Mouse (Mus musculus) embryo, embryonic 11.5 days (tissue): ENCODE results near the gene Grin3b.

Experiments used
- DNase-seq: peaks from one replicate; pipeline ENCODE4 v3.0.0-alpha.2; 2012; ENCODE audit warnings: low read depth, low spot score

The Grin3b gene

DNA sequence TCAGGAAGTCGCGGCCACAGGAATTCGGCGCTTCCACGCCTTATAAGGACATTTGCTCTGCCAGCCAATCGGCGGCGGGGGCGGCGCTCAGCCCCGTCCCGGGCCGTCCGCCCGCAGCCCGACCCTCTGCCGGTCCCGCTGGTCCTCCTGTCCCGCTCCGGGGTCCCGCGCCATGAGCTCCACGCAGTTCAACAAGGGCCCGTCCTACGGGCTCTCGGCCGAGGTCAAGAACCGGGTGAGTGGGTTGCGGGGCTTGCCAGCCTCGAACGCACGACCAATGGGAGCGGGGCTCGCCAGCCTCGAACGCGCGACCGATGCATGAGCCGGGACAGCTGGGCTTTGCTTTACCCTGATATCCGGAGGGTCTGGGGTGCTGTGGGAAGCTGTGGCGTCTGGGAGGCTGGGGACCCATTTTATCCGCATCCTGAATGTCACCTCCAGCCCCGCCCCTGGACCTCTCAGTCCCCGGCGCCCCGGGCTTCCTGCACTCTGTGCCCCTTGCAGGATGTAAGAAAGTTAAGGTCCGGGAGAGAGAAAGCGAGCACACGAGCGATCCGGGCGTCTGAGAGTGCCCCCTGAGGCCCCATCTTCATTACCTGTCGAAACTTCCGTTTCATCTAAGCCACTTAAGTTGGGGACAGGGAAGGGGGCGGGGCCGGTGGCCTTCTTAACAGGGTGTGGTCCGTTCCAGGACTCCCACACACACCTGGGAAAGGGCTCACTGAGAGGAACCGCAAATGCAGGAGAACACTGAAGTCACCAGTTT is 18.2 kb downstream of the Grin3b start, which contains the start of gene Cnn2:
TSS of gene Cnn2 (plus strand) at position 79 of the 766 bp plus-strand sequence.
- no peak for DNase-seq

DNA sequence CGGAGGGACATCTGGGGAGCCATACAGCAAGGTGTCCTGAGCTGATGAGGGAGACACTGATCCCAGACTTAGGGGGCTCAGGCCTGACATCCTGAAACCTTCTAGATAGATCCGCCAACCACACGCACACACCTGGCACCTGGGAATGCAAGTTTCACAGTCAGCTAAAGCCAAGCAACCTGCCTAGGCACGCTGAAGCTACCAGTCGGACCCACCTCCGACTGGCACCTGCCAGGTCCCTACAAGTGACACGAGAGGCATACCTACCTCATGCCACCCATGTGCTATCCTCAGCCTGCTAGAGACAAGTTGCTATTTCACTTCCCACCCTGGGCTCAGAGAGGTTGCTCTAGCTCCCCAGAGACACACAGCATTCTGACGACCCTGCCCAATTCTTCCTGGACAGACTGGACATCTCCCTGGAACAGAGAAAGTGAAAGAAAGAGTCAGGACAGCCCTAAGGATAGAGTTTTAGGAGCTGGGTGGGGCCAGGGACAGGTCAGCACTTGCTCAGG is 18.8 kb downstream of the Grin3b start:
- no peak for DNase-seq

DNA sequence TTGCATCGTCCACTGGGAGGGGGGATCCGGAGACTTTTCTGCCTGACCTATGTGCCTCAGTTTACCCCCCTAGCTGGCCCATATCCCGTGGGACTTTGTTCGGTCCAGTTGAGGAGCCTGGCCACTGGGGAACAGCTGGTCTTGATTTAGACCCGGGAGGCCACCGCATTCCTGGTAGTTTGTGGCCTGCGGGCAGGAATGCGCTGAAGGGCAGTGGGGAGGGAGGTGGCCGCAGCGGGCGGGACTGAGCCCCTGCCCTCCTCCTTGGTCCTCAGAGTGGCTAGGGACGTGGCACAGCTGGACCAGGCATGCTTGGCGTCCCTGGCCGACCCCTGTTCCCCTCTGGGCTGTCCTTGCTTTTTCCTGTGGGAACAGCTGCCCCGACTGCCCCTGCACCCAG is 19.4 kb downstream of the Grin3b start:
- no peak for DNase-seq

DNA sequence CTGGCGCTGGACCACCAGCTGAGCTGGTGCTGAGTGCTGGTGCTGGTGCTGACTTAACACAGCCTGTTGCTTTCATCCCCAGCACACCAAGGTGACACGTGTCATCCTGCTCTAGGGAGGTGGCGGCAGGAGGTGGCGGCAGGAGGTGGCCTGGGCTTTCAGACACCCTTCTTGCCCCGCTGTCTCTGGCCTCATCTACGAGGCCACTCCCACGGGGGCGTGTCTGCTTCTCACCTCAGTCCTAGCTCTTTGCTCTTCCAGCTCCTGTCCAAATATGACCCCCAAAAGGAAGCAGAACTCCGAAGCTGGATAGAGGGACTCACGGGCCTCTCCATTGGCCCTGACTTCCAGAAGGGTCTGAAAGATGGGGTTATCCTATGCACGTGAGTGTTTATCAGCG is 20.6 kb downstream of the Grin3b start:
- DNase-seq = no peak

DNA sequence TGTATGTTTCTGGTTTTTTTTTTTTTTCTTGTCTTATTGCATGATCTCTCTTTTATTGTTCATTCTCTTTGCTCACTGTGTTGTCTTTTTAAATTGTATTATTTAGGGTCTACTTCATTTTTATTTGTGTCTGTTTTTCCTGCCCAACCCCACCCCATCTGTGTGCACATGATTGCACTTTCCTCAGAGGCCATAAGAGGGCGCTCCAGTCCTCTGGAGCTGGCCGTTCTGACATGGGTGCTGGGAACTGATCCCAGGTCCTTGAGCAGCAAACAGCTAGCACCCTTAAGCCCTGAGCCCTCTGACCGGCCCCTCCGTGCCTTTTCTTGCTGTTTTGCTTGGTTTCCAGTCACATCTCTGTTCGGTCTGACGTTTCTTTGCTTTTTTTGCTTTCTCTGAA is 21.0 kb downstream of the Grin3b start:
- DNase-seq = no peak

DNA sequence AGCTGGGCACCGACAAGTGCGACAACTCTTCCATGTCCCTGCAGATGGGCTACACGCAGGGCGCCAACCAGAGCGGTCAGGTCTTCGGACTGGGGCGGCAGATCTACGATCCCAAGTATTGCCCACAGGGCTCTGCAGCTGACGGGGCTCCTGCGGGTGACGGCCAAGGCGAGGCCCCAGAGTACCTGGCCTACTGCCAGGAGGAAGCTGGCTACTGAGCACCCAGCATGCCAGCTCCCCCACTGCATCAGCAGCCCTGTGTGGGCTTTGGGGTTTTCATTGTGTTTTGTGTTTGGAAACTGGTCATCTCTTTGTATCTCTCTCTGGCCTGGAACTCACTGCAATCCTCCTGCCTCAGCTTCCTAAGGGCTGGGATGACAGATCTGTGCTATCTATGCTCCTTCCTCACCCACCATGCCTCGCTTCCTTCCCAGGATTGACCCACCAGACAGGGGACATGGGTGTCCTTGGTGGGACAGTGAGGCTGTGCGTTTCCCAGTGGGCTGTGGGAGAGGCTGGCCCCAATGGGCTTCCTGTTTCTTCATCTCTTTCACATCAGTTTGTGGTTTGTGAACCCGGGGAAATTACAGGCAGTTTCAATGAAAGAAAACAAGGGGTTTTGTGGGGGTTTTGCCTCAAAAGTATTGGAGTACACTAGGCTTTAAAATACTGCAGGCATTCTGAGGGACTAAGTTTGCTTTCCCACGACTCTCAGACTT is 24.0 kb downstream of the Grin3b start:
- DNase-seq = no peak

DNA sequence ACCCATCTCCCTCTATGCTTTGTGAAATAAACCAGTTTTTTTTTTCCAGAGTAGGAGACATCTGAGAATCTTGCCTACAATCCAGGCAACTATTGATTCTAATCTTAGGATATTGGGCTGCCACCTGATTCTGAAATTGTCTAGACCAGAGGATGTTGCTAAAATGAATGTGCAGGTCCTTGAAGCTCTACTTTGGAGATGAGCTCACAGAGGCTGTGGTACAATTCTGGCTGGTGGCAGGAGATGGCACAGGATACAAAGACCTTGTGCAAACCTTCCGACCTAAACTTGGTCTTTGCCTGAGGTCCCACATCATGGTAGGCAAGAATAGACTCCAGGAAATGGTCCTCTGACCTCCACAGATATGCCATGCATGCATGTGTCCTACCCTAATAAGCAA is 25.1 kb downstream of the Grin3b start:
- no peak for DNase-seq

DNA sequence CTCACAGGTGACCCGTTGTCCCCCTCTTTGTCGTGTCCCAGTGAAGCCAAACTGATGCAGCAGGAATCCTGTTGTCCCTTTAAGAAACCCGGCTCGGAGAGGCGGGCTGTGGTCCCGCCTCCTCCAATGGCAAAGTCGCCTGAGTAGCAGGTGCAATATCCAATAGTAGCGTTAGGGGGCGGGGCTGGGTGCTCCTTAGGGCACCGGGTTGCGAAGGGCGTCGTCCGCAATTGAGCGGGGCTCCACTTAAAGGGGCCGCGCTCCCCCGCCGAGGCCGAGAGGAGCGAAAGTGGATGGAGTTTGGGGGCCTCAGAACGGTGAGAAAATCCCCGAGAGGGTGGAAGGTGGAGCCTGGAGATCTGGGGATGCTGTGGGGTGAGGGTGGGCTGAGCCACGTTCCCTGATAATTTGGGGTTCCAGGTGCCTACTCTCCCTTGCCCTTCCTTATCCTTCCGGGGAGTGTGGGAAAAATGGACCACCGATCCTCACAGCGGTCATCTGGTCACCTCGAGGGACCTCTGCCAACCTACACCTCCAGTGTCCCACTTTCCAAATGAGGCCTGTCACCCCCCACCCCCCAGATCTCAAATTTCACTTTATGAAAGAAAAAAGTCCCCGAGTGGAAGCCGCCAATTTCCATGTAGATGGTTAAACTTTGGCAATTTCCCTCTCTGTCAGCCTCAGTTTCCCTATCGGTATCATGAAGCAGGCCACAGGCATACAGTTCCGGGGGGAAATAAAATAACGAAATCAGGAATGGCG is 25.9 kb downstream of the Grin3b start, which contains the start of gene Abca7:
TSS of gene Abca7 (plus strand) at position 223 of the 762 bp plus-strand sequence.
- peak; percentile 94 for DNase-seq

DNA sequence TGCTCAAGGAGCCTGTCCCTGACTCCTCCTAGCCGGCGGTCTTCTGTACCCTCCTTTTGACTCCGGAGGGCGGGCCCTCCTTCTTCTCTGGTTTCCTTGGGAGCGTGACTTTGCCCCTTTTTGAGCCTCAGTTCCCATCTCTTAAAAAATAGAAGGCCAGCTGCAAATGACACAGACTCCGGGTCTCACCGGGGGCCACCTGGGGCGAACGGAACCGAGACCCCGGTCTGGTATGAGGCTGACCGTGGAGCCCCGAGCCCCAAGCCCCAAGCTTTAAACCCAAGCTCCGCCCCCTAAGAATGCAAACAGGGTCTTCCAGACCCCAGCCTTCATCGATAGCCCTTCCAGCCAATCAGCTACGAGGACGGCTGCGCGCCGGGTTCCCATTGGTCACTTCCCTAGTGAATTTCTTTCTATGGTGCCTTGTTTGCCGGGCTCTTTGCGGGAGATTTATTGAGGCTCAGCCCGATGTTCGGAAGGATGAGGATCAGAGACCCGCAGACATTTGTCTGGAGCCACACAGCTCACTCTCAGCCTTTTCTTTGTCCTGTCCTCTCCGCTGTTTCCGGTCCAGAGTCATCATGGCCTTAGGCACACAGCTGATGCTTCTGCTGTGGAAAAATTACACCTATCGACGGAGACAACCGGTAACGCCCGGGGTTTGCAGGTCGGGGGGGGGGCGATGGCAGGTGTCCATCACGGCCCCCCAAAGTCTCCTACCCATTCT is 26.7 kb downstream of the Grin3b start:
- DNase-seq = peak; percentile 82

DNA sequence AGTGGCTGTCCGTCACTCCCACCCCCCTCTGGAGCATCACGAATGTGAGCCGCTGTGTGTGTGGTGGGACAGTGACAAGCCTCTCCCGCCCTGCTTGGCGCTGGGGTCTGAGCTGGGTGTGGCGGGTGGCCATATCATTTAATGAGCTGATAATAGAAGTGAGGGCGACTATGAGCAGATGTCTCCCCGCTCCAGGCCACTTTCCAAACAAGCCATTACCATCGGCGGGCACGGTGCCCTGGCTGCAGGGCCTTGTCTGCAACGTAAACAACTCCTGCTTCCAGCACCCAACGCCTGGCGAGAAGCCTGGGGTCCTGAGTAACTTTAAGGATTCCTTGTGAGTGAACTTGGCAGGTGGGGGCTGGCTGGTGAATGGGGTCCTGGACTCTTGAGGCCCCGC is 27.3 kb downstream of the Grin3b start:
- DNase-seq = no peak

DNA sequence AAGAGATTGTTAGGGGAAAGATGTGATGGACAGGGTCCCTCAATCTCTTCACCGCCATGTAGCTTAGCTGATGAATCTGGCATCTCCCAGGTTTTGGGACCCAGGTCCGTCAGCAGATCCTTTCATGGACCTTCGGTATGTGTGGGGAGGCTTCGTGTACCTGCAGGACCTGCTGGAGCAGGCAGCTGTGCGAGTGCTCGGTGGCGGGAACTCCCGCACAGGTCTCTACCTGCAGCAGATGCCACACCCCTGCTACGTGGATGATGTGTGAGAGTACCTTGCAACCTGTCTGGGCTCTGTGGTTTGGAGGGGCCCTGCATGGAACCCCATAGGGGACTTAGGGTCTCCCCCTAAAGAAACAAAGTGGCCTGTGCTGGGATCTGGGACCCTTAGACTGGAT is 31.4 kb downstream of the Grin3b start:
- DNase-seq = no peak

DNA sequence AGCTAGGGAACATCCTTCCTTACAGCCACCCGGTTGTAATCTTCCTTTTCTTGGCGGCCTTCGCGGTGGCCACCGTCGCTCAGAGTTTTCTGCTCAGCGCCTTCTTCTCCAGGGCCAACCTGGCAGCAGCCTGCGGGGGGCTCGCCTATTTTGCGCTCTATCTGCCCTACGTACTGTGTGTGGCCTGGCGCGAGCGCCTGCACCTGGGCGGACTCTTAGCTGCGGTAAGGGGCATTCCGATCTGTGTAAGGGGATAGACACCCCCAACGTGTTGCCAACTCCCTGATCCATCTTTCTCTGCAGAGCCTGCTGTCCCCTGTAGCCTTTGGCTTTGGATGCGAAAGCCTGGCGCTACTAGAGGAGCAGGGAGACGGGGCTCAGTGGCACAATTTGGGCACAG is 32.3 kb downstream of the Grin3b start:
- no peak for DNase-seq

DNA sequence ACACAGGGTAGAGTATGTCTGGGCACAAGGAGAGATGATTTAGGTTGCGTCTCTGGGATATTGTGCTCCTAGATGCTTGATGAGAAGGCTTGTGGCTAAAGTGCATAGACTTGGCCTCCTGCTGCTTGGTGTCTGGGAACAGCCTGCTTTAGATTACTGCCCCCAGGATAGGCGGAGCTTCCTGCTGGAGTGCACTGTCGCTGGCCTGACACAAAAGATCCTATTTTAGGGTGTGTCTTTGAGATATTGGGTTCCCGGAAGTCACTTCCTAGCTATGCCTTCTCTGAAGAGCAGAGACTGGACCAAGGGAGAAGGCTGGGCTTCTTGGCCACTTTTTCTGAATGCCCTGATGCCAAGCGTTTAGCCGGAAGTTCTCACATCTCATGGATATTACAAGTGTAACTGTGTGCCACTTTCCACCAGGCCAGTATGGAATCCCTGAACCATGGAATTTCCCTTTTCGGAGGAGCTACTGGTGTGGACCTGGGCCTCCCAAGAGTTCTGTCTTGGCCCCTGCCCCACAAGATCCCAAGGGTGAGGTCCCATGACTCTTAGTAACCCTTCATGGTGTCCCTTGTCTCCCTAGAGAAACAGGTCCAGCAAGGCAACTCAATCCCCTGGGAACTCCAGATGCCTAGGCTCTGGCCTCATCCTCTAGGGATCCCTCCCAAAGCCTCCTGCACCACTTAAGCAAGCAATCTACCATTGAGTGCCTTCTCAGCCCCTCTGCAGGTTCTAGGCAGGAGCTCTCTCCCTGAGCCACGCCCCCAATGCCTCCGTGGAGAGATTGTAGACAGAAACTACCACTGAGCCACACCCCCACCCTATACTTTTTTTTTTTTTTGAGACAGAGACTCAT is 33.1 kb downstream of the Grin3b start:
- no peak for DNase-seq

DNA sequence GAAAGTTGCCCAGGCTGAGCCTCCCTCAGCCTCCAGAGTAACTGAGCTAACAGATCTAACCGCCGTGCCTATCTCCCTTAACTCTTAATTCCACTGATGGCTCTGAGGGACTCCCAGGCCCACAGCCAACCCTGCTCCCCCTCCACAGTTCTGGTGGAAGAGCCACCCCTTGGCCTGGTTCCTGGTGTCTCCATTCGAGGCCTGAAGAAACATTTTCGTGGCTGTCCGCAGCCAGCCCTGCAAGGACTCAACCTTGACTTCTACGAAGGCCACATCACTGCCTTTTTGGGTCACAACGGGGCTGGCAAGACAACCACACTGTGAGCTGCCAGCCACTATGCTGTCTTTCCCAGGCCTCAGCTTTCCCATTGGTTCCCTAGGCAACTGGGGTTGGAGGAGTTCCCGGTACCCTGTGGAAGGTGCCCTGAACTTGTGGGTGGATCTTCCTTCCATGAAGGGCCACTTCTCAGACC is 33.8 kb downstream of the Grin3b start:
- DNase-seq = no peak

DNA sequence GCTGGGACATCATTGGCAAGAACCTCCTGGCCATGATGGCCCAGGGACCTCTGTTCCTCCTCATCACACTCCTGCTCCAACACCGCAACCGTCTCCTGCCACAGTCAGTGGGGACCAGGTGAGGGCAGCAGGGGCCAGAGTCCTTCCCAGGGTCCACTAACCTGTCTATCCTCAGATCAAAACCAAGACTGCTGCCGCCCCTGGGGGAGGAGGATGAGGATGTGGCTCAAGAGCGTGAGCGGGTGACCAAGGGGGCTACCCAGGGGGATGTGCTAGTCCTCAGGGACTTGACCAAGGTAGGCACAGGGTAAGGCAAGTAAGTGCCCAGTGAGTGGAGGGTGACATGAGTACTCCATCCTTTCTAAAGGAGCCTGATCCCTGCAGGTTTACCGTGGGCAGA is 41.2 kb downstream of the Grin3b start:
- DNase-seq = no peak

DNA sequence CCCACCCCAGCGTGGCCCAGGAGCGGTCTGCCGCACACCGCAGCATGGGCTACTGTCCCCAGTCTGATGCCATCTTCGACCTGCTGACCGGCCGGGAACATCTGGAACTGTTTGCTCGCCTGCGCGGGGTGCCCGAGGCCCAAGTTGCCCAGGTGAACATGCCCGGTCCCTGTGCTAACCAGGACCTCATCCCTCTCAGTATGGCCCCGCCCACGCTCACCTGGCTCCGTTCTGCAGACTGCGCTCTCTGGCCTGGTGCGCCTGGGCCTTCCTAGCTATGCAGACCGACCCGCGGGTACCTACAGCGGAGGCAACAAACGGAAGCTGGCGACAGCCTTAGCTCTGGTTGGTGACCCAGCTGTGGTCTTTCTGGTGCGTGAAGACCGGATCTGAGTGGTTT is 43.1 kb downstream of the Grin3b start:
- no peak for DNase-seq

DNA sequence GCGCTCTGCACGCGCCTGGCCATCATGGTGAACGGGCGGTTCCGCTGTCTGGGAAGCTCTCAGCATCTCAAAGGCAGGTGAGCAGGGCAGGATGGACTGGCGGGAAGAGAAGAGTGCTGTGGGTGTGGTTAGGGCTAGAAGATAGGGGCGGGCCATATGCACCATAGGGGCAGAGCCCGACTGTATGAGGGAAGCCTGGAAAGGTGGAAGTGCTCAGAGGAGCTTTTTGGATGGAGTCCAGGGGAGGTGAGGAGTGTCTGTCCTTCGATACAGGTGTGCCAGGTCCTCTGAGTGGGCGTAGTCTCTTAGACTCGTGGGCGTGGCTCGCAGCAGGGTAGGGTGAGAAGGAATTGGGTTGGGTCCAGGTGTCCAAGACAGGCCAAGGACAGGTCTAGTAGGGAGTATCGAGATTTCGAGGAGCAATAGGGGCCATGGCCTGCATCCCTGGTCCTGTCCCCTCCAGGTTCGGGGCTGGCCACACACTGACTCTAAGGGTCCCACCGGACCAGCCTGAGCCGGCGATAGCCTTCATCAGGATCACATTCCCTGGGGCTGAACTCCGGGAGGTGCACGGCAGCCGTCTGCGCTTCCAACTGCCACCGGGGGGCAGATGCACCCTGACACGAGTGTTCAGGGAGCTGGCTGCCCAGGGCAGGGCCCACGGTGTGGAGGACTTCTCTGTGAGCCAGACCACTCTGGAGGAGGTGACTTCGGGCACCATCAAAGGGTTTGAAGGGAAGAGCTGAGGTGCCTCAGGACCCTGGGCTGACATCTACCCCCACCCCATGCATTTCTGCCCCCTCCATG is 44.2 kb downstream of the Grin3b start:
- DNase-seq = no peak

DNA sequence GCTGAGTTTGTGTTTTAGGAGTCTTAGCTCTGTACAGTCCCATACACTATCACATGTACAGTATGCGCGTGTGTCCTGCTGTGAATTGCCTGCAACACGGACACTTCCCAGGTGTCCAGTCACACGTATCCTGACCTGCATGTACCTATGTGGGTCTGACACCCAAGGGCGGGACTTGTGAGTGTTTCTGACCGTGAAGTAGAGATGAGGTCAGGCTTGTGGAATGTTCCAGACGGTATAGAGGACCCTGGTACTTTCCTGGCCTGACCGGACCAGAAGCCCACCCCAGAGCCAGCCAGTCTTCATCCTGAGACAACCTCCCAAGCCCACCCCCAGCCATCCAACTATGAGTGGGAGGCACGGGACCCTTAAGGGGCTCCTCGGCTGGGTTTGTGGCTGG is 45.1 kb downstream of the Grin3b start:
- no peak for DNase-seq

DNA sequence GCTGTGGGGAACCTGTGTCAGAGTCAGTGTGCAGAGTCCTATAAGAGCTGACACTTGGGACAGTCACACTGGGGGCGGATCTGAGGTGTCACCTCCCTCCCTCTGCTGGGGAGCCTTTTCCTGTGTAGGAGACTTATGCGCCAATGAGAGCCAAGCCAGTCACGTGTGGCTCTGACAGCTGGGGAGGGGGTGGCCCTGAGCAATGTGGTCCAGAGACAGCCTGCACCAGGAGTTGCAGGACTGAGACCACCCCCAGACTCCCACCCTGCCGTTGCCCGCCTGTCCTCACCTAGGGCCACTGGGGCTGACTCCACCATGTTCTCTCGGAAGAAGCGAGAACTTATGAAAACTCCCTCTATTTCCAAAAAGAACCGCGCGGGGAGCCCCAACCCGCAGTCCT is 46.0 kb downstream of the Grin3b start, which contains the start of gene Arhgap45:
TSS of gene Arhgap45 (plus strand) at position 143 of the 400 bp plus-strand sequence.
- no peak for DNase-seq
